Mouse (Mus musculus): Measurements from ENCODE around the gene Dclre1a. TPM values are rescaled to one million over a fixed set of nuclear protein-coding genes. Genes with fewer than 3 reads are reported as not detected.
"Not testable (repeated sequence)": the region's sequence is repeated elsewhere in the genome, so short reads cannot be mapped to it uniquely, and the experiment has no call there.

Gene Dclre1a
- polyA plus RNA-seq, 1 experiment from 2014 or later: 20.3 TPM

- Histone ChIP-seq H3K4me3 (no peak overlapping the region), H3K4me1 (peaks cover 21% of the 10 kb centered on the region), H3K36me3 (replicated peaks) (peaks cover 37% of the 10 kb centered on the region), H3K27me3 (ENCODE audit: poor library complexity, severe bottlenecking) (no peaks in the 10 kb centered on the region), H3K27ac (no peak overlapping the region), H3K9me3 (no peaks in the 10 kb centered on the region)
- WGBS: 92% methylated on average over 13 of the region's 13 CpGs
- DNase-seq (ENCODE audit: extremely low spot score, low spot score): no peak
These were observed 3.2 kb downstream of the Dclre1a start for GRCm38 (mm10) chr19:56544681-56545388.

GRCm38 (mm10) chr19:56543320-56543719, 4.7 kb downstream of the Dclre1a start:
- peaks cover 11% of the 10 kb centered on the region for H3K4me1 ChIP-seq
- H3K9me3 ChIP-seq: no peaks in the 10 kb centered on the region
- peaks cover 44% of the 10 kb centered on the region for H3K36me3 ChIP-seq (replicated peaks)
- no peak for DNase-seq (ENCODE audit: extremely low spot score, low spot score)
- no peaks in the 10 kb centered on the region for H3K27me3 ChIP-seq (ENCODE audit: poor library complexity, severe bottlenecking)
- H3K4me3 ChIP-seq: no peak overlapping the region
- H3K27ac ChIP-seq: no peak overlapping the region
- 96% methylated on average over 12 of the region's 12 CpGs for whole genome bisulfite sequencing

GRCm38 (mm10) chr19:56535765-56536164, 12.3 kb downstream of the Dclre1a start:
- Histone ChIP-seq H3K36me3 (replicated peaks) (peaks cover 53% of the 10 kb centered on the region), H3K4me3 (no peak overlapping the region), H3K9me3 (no peaks in the 10 kb centered on the region), H3K27ac (no peak overlapping the region), H3K4me1 (no peaks in the 10 kb centered on the region), H3K27me3 (ENCODE audit: poor library complexity, severe bottlenecking) (no peaks in the 10 kb centered on the region)
- no peak for DNase-seq (ENCODE audit: extremely low spot score, low spot score)
- WGBS: 94% methylated on average over 9 of the region's 9 CpGs

- Histone ChIP-seq H3K4me3 (no peak overlapping the region), H3K4me1 (no peaks in the 10 kb centered on the region), H3K9me3 (no peaks in the 10 kb centered on the region), H3K27ac (no peak overlapping the region), H3K27me3 (ENCODE audit: poor library complexity, severe bottlenecking) (no peaks in the 10 kb centered on the region), H3K36me3 (replicated peaks) (peaks cover 50% of the 10 kb centered on the region)
- no peak for DNase-seq (ENCODE audit: extremely low spot score, low spot score)
- 85% methylated on average over 9 of the region's 9 CpGs for WGBS
These were observed 13.0 kb downstream of the Dclre1a start for GRCm38 (mm10) chr19:56535064-56535463.

- DNase-seq (ENCODE audit: extremely low spot score, low spot score): no peak
- H3K4me1 ChIP-seq: no peaks in the 10 kb centered on the region
- 89% methylated on average over 3 of the region's 3 CpGs for WGBS
These were observed 13.7 kb downstream of the Dclre1a start for GRCm38 (mm10) chr19:56534337-56534736.

GRCm38 (mm10) chr19:56533291-56534071, 14.5 kb downstream of the Dclre1a start:
- H3K27me3 ChIP-seq (ENCODE audit: poor library complexity, severe bottlenecking): no peaks in the 10 kb centered on the region
- H3K36me3 ChIP-seq (replicated peaks): peaks cover 42% of the 10 kb centered on the region
- no peak overlapping the region for H3K27ac ChIP-seq
- H3K4me1 ChIP-seq: no peaks in the 10 kb centered on the region
- WGBS: 94% methylated on average over 14 of the region's 14 CpGs
- no peak for DNase-seq (ENCODE audit: extremely low spot score, low spot score)
- H3K9me3 ChIP-seq: no peaks in the 10 kb centered on the region
- H3K4me3 ChIP-seq: no peak overlapping the region

More at GRCm38 (mm10) chr19:56534337-56534736, 13.7 kb downstream of the Dclre1a start:
- Histone ChIP-seq H3K36me3 (replicated peaks) (peaks cover 47% of the 10 kb centered on the region), H3K27me3 (ENCODE audit: poor library complexity, severe bottlenecking) (no peaks in the 10 kb centered on the region), H3K27ac (no peak overlapping the region), H3K9me3 (no peaks in the 10 kb centered on the region), H3K4me3 (no peak overlapping the region)

- no peak for DNase-seq (ENCODE audit: extremely low spot score, low spot score)
- no peaks in the 10 kb centered on the region for H3K9me3 ChIP-seq
- H3K36me3 ChIP-seq (replicated peaks): peaks cover 23% of the 10 kb centered on the region
- H3K4me3 ChIP-seq: no peak overlapping the region
- no peaks in the 10 kb centered on the region for H3K4me1 ChIP-seq
- no peak overlapping the region for H3K27ac ChIP-seq
- WGBS: 95% methylated on average over 12 of the region's 12 CpGs
- no peaks in the 10 kb centered on the region for H3K27me3 ChIP-seq (ENCODE audit: poor library complexity, severe bottlenecking)
These were observed 16.8 kb downstream of the Dclre1a start for GRCm38 (mm10) chr19:56531251-56531650.

- WGBS: no CpG with 5 or more reads among the region's 11 CpGs
- DNase-seq (ENCODE audit: extremely low spot score, low spot score); H3K27ac ChIP-seq; H3K9me3 ChIP-seq; H3K4me3 ChIP-seq; H3K4me1 ChIP-seq; H3K27me3 ChIP-seq (ENCODE audit: poor library complexity, severe bottlenecking): not testable (repeated sequence)
- peaks cover 15% of the 10 kb centered on the region for H3K36me3 ChIP-seq (replicated peaks)
These were observed 17.5 kb downstream of the Dclre1a start for GRCm38 (mm10) chr19:56530529-56530928.

- WGBS: no CpG with 5 or more reads among the region's 7 CpGs
- DNase-seq (ENCODE audit: extremely low spot score, low spot score); H3K36me3 ChIP-seq (replicated peaks); H3K27me3 ChIP-seq (ENCODE audit: poor library complexity, severe bottlenecking); H3K4me1 ChIP-seq; H3K4me3 ChIP-seq; H3K9me3 ChIP-seq; H3K27ac ChIP-seq: not testable (repeated sequence)
These were observed 28.6 kb downstream of the Dclre1a start for GRCm38 (mm10) chr19:56519408-56519807.

GRCm38 (mm10) chr19:56513527-56513926, 34.5 kb downstream of the Dclre1a start:
- not testable (repeated sequence) for H3K9me3 ChIP-seq; DNase-seq (ENCODE audit: extremely low spot score, low spot score); H3K4me3 ChIP-seq; H3K27me3 ChIP-seq (ENCODE audit: poor library complexity, severe bottlenecking); H3K4me1 ChIP-seq; H3K27ac ChIP-seq; H3K36me3 ChIP-seq (replicated peaks)
- WGBS: no CpG with 5 or more reads among the region's 2 CpGs

GRCm38 (mm10) chr19:56511207-56511606, 36.8 kb downstream of the Dclre1a start:
- no CpG with 5 or more reads among the region's 4 CpGs for WGBS
- not testable (repeated sequence) for H3K27me3 ChIP-seq (ENCODE audit: poor library complexity, severe bottlenecking); DNase-seq (ENCODE audit: extremely low spot score, low spot score); H3K4me3 ChIP-seq; H3K9me3 ChIP-seq; H3K27ac ChIP-seq; H3K4me1 ChIP-seq; H3K36me3 ChIP-seq (replicated peaks)

GRCm38 (mm10) chr19:56503525-56503924, 44.5 kb downstream of the Dclre1a start:
- WGBS: no CpG with 5 or more reads among the region's 5 CpGs
- DNase-seq (ENCODE audit: extremely low spot score, low spot score): not testable (repeated sequence)

GRCm38 (mm10) chr19:56503069-56503468, 45.0 kb downstream of the Dclre1a start:
- DNase-seq (ENCODE audit: extremely low spot score, low spot score); H3K4me3 ChIP-seq: not testable (repeated sequence)
- WGBS: no CpG with 5 or more reads among the region's 5 CpGs

More at GRCm38 (mm10) chr19:56503525-56503924, 44.5 kb downstream of the Dclre1a start:
- not testable (repeated sequence) for H3K27ac ChIP-seq; H3K27me3 ChIP-seq (ENCODE audit: poor library complexity, severe bottlenecking); H3K4me3 ChIP-seq; H3K4me1 ChIP-seq; H3K9me3 ChIP-seq; H3K36me3 ChIP-seq (replicated peaks)

More at GRCm38 (mm10) chr19:56503069-56503468, 45.0 kb downstream of the Dclre1a start:
- H3K27me3 ChIP-seq (ENCODE audit: poor library complexity, severe bottlenecking); H3K36me3 ChIP-seq (replicated peaks); H3K27ac ChIP-seq; H3K4me1 ChIP-seq; H3K9me3 ChIP-seq: not testable (repeated sequence)

Data from forebrain, embryonic 10.5 days (tissue).